Mouse (Mus musculus): ENCODE results near the gene Cabp4. TPM values are rescaled to one million over a fixed set of nuclear protein-coding genes. Genes with fewer than 3 reads are reported as not detected.

The Cabp4 gene
- total and polyA plus RNA-seq, 3 experiments = 2.8 to 11.8 (median 6.4) TPM

- TF ChIP-seq KAT2A (IDR thresholded peaks at IDR 0.05; ENCODE audit: insufficient replicate concordance, low read length) (no peak), JUND (conservative IDR thresholded peaks at IDR 0.05; ENCODE audit: low read depth, low read length) (no peak), ETS1 (conservative IDR thresholded peaks at IDR 0.05; ENCODE audit: low read depth, low read length) (no peak), RAD21 (IDR thresholded peaks at IDR 0.05; ENCODE audit: low read depth, low read length) (no peak), MAX (IDR thresholded peaks at IDR 0.05; ENCODE audit: low read length) (no peak), MAFK (IDR thresholded peaks at IDR 0.05; ENCODE audit: insufficient replicate concordance, low read length) (no peak), CTCF (conservative IDR thresholded peaks at IDR 0.05 in 1 of 2, IDR thresholded peaks at IDR 0.05 in 1 of 2; ENCODE audit: low read depth in 2 of 2, low read length in 2 of 2) (no peak), ZMIZ1 (IDR thresholded peaks at IDR 0.05; ENCODE audit: low read depth, low read length) (no peak), E2F4 (IDR thresholded peaks at IDR 0.05; ENCODE audit: insufficient replicate concordance, low read depth, low read length) (no peak), ZC3H11A (IDR thresholded peaks at IDR 0.05; ENCODE audit: low read depth, low read length) (no peak), CHD2 (IDR thresholded peaks at IDR 0.05; ENCODE audit: low read length) (no peak), CHD1 (IDR thresholded peaks at IDR 0.05; ENCODE audit: low read depth, low read length) (no peak; the same call in 1 of the 2 replicates), POLR2A (IDR thresholded peaks at IDR 0.05; ENCODE audit: low read depth, low read length) (no peak), IRF4 (IDR thresholded peaks at IDR 0.05; ENCODE audit: low read depth, low read length) (no peak), JUN (IDR thresholded peaks at IDR 0.05; ENCODE audit: insufficient read depth, low read depth, low read length) (no peak), ZKSCAN1 (IDR thresholded peaks at IDR 0.05; ENCODE audit: borderline replicate concordance, low read depth, low read length) (no peak), EP300 (IDR thresholded peaks at IDR 0.05; ENCODE audit: low read length) (no peak), TBP (conservative IDR thresholded peaks at IDR 0.05; ENCODE audit: low read depth, low read length) (no peak), NELFE (IDR thresholded peaks at IDR 0.05; ENCODE audit: low read depth, low read length) (no peak), MEF2A (IDR thresholded peaks at IDR 0.05; ENCODE audit: borderline replicate concordance, low read depth, low read length) (no peak)
- H3K9me3 ChIP-seq (replicated peaks; ENCODE audit: low read length) = peaks cover 5% of the 10 kb centered on the region
- no peak overlapping the region for H3K4me2 ChIP-seq (ENCODE audit: insufficient read depth, low read depth, poor library complexity, severe bottlenecking)
- in situ Hi-C loops (cut with MboI; ENCODE audit: low pct_ligation_motif_present, low pct_unique_long_range_greater_than_20kb, low sequenced_read_pairs) (no loop called here), dilution Hi-C loops (cut with MboI; ENCODE audit: extremely low pct_ligation_motif_present, extremely low pct_unique_long_range_greater_than_20kb, low sequenced_read_pairs) (no loop called here)
- peaks cover 54 to 75% of the 10 kb centered on the region in 2 experiments for H3K4me1 ChIP-seq (ENCODE audit: control insufficient read depth in 1 of 2, insufficient read depth in 2 of 2)
- no peaks in the 10 kb centered on the region for H3K27me3 ChIP-seq (replicated peaks)
- DNase-seq (ENCODE audit: extremely low read depth) = no peak
- peaks cover 15% of the 10 kb centered on the region for H3K79me2 ChIP-seq (replicated peaks; ENCODE audit: control insufficient read depth, extremely low read depth, insufficient read depth, poor library complexity, severe bottlenecking)
- H3K4me3 ChIP-seq (replicated peaks in 1 of 3; ENCODE audit: low read depth in 2 of 3, low read length in 2 of 3, poor library complexity in 1 of 3) = no peak overlapping the region
- H3K36me3 ChIP-seq (replicated peaks in 1 of 2; ENCODE audit: control insufficient read depth in 1 of 2, insufficient read depth in 1 of 2, low read length in 1 of 2) = peaks cover 10 to 30% of the 10 kb centered on the region in 2 experiments
- no peak overlapping the region for H3K27ac ChIP-seq (ENCODE audit: insufficient read depth, low read depth)
- no peak overlapping the region for H3K9ac ChIP-seq (ENCODE audit: insufficient read depth, low read depth)
Observed at GRCm38 (mm10) chr19:4146366-4147021, 2.7 kb upstream of the Cabp4 start.

- Histone ChIP-seq H3K4me3 (replicated peaks in 1 of 3; ENCODE audit: low read depth in 2 of 3, low read length in 2 of 3, poor library complexity in 1 of 3) (no peak overlapping the region), H3K36me3 (replicated peaks in 1 of 2; ENCODE audit: control insufficient read depth in 1 of 2, insufficient read depth in 1 of 2, low read length in 1 of 2) (peaks cover 4 to 30% of the 10 kb centered on the region in 2 experiments), H3K27ac (ENCODE audit: insufficient read depth, low read depth) (no peak overlapping the region), H3K27me3 (replicated peaks) (no peaks in the 10 kb centered on the region), H3K9me3 (replicated peaks; ENCODE audit: low read length) (peaks cover 5% of the 10 kb centered on the region), H3K4me2 (ENCODE audit: insufficient read depth, low read depth, poor library complexity, severe bottlenecking) (no peak overlapping the region), H3K4me1 (ENCODE audit: control insufficient read depth in 1 of 2, insufficient read depth in 2 of 2) (peaks cover 50 to 75% of the 10 kb centered on the region in 2 experiments), H3K9ac (ENCODE audit: insufficient read depth, low read depth) (no peak overlapping the region), H3K79me2 (replicated peaks; ENCODE audit: control insufficient read depth, extremely low read depth, insufficient read depth, poor library complexity, severe bottlenecking) (peaks cover 15% of the 10 kb centered on the region)
- TF ChIP-seq JUN (IDR thresholded peaks at IDR 0.05; ENCODE audit: insufficient read depth, low read depth, low read length) (no peak), SIN3A (IDR thresholded peaks at IDR 0.05; ENCODE audit: low read length) (no peak), ZKSCAN1 (IDR thresholded peaks at IDR 0.05; ENCODE audit: borderline replicate concordance, low read depth, low read length) (no peak), ELF1 (IDR thresholded peaks at IDR 0.05; ENCODE audit: low read depth, low read length) (no peak), POLR2A (IDR thresholded peaks at IDR 0.05; ENCODE audit: low read depth, low read length) (no peak), ZMIZ1 (IDR thresholded peaks at IDR 0.05; ENCODE audit: low read depth, low read length) (no peak), MAZ (IDR thresholded peaks at IDR 0.05; ENCODE audit: low read depth, low read length) (no peak), USF2 (conservative IDR thresholded peaks at IDR 0.05; ENCODE audit: low read depth, low read length) (no peak), RAD21 (IDR thresholded peaks at IDR 0.05; ENCODE audit: low read depth, low read length) (no peak), SMC3 (IDR thresholded peaks at IDR 0.05; ENCODE audit: low read depth, low read length) (no peak), KAT2A (IDR thresholded peaks at IDR 0.05; ENCODE audit: insufficient replicate concordance, low read length) (no peak), MXI1 (IDR thresholded peaks at IDR 0.05; ENCODE audit: low read depth, low read length) (no peak), BHLHE40 (IDR thresholded peaks at IDR 0.05; ENCODE audit: low read depth, low read length) (no peak), EP300 (IDR thresholded peaks at IDR 0.05; ENCODE audit: low read length) (no peak), ZC3H11A (IDR thresholded peaks at IDR 0.05; ENCODE audit: low read depth, low read length) (no peak), RCOR1 (conservative IDR thresholded peaks at IDR 0.05; ENCODE audit: low read depth, low read length) (no peak), CHD1 (IDR thresholded peaks at IDR 0.05; ENCODE audit: low read depth, low read length) (no peak)
- in situ Hi-C loops (cut with MboI; ENCODE audit: low pct_ligation_motif_present, low pct_unique_long_range_greater_than_20kb, low sequenced_read_pairs) = no loop called here
- dilution Hi-C loops (cut with MboI; ENCODE audit: extremely low pct_ligation_motif_present, extremely low pct_unique_long_range_greater_than_20kb, low sequenced_read_pairs) = no loop called here
- no peak for DNase-seq (ENCODE audit: extremely low read depth)
Observed at GRCm38 (mm10) chr19:4145936-4146335, 2.1 kb upstream of the Cabp4 start.

Measured in CH12.LX (cell line).